Comparison of ENCODE assay signal across 8 mouse cellular contexts in genomic region chr2:91258054-91258453, GRCm38 (mm10). TPM values are rescaled to one million over a fixed set of nuclear protein-coding genes. Genes with fewer than 3 reads are reported as not detected.
DNase-seq lines count a peak whose midpoint lies in the region; ATAC-seq and TF ChIP-seq lines count a peak whose summit lies in the region.

No protein-coding gene starts in this region.

- H3K4me1 ChIP-seq in neural tube, embryonic 11.5 days (ENCODE audit: control insufficient read depth, insufficient read depth, low read length) = peaks cover 16% of the 10 kb centered on the region
- H3K4me1 ChIP-seq in intestine, embryonic 14.5 days (replicated peaks; ENCODE audit: control insufficient read depth, insufficient read depth, low read length) = peaks cover 17% of the 10 kb centered on the region

- H3K79me2 ChIP-seq in myocyte (ENCODE audit: control insufficient read depth, insufficient read depth) = peaks cover 15% of the 10 kb centered on the region

- peak overlapping the region; percentile 64 for H3K9ac ChIP-seq in neural tube, embryonic 11.5 days (ENCODE audit: low read length)
- H3K9ac ChIP-seq in intestine, embryonic 14.5 days (ENCODE audit: low read length) = peak overlapping the region; percentile 49

- TF ChIP-seq POLR2A in myocyte (IDR thresholded peaks at IDR 0.05; ENCODE audit: insufficient read length, low read depth) = no peak

- H3K27ac ChIP-seq in neural tube, embryonic 11.5 days (ENCODE audit: low read depth, low read length) = no peak overlapping the region
- no peak overlapping the region for H3K27ac ChIP-seq in intestine, embryonic 14.5 days (ENCODE audit: low read depth)

- intact Hi-C loops in gastrocnemius, postnatal 14 days (cut with DNase I; ENCODE audit: low total_unique reads) = no loop called here
- intact Hi-C loops in gastrocnemius, postnatal 36 days (cut with DNase I) = loop anchor here (2.0 kb wide), 1 partner anchor 21 kb away; the partner anchor contains the start of gene Ddb2

- H3K4me3 ChIP-seq in neural tube, embryonic 11.5 days (ENCODE audit: low read depth, low read length) = peak overlapping the region; percentile 63; the same call in 1 of the 2 replicates
- H3K4me3 ChIP-seq in intestine, embryonic 14.5 days (ENCODE audit: low read depth, low read length) = peak overlapping the region; percentile 63
- H3K4me3 ChIP-seq in myocyte = peak overlapping the region; percentile 89

- peaks cover 5% of the 10 kb centered on the region; the same call in 1 of the 2 replicates for H3K27me3 ChIP-seq in neural tube, embryonic 11.5 days (ENCODE audit: control insufficient read depth, insufficient read depth, low read length)
- peaks cover 21% of the 10 kb centered on the region for H3K27me3 ChIP-seq in intestine, embryonic 14.5 days (replicated peaks; ENCODE audit: control insufficient read depth, insufficient read depth, low read length)
- no peaks in the 10 kb centered on the region for H3K27me3 ChIP-seq in myocyte (ENCODE audit: control insufficient read depth, insufficient read depth, insufficient read length)

- H3K9me3 ChIP-seq in neural tube, embryonic 11.5 days (ENCODE audit: control insufficient read depth, low read length) = no peaks in the 10 kb centered on the region
- H3K9me3 ChIP-seq in intestine, embryonic 14.5 days (ENCODE audit: control insufficient read depth, low read length) = no peaks in the 10 kb centered on the region

- peak overlapping the region; percentile 42 for H3ac ChIP-seq in myocyte (ENCODE audit: control insufficient read depth, insufficient read length)

- DNase-seq in gastrocnemius, postnatal 14 days = peak; percentile 43
- no peak for DNase-seq in gastrocnemius, postnatal 36 days
- DNase-seq in neural tube, embryonic 11.5 days (ENCODE audit: low spot score) = no peak
- no peak for DNase-seq in neural tube, embryonic 10.5 days (ENCODE audit: extremely low spot score, low spot score)
- no peak for DNase-seq in intestine, embryonic 14.5 days (ENCODE audit: low spot score)
- no peak for DNase-seq in c-Kit-positive CD71-positive TER-119-positive erythroid progenitor cells, embryonic 14.5 days (ENCODE audit: low spot score)
- DNase-seq in lung, postnatal 25 days (ENCODE audit: low spot score) = no peak

- H3K4me2 ChIP-seq in neural tube, embryonic 11.5 days (ENCODE audit: low read depth) = peak overlapping the region; percentile 99
- peak overlapping the region; percentile 89 for H3K4me2 ChIP-seq in intestine, embryonic 14.5 days (ENCODE audit: low read length)
- peak overlapping the region; percentile 90 for H3K4me2 ChIP-seq in myocyte (ENCODE audit: low read depth)

- no peak for ATAC-seq in neural tube, embryonic 11.5 days (ENCODE audit: insufficient read depth, low FRiP score, low TSS enrichment)
- ATAC-seq in intestine, embryonic 14.5 days (replicated peaks; ENCODE audit: low FRiP score, low TSS enrichment, low read depth) = no peak

- 74% methylated on average over 5 of the region's 5 CpGs for WGBS in neural tube, embryonic 11.5 days
- 62% methylated on average over 5 of the region's 5 CpGs for WGBS in intestine, embryonic 14.5 days

- no peaks in the 10 kb centered on the region; the same call in 1 of the 2 replicates for H3K36me3 ChIP-seq in neural tube, embryonic 11.5 days (ENCODE audit: control insufficient read depth, insufficient read depth, low read length)
- H3K36me3 ChIP-seq in intestine, embryonic 14.5 days (ENCODE audit: control insufficient read depth, insufficient read depth, low read length) = peaks cover 12% of the 10 kb centered on the region
- peaks cover 5% of the 10 kb centered on the region for H3K36me3 ChIP-seq in myocyte (ENCODE audit: control insufficient read depth, insufficient read depth)

TF ChIP-seq in myocyte, 11 proteins besides CTCF, POLR2A, EP300 and RAD21:
- TF ChIP-seq CEBPB (IDR thresholded peaks at IDR 0.05; ENCODE audit: insufficient read depth, poor library complexity, severe bottlenecking) (no peak), MAX (IDR thresholded peaks at IDR 0.05; ENCODE audit: low read depth) (no peak), USF1 (IDR thresholded peaks at IDR 0.05; ENCODE audit: low read depth) (no peak), MYOG (IDR thresholded peaks at IDR 0.05; ENCODE audit: control insufficient read depth in 1 of 3, insufficient read depth in 1 of 3, insufficient read length in 2 of 3, low read depth in 2 of 3) (no peak), MYOD1 (IDR thresholded peaks at IDR 0.05; ENCODE audit: control insufficient read depth in 1 of 3, insufficient read length in 2 of 3, low read depth in 2 of 3) (no peak), TCF3 (IDR thresholded peaks at IDR 0.05; ENCODE audit: insufficient read length, low read depth) (no peak)

RNA-seq across cellular contexts. Expression of gene Pacsin3, which starts 2.3 kb away (rescaled TPM):
- total RNA-seq in gastrocnemius, postnatal 14 days (2021) = 100 to 1,000 TPM; 282 to 292 TPM
- 100 to 1,000 TPM; 333 to 372 TPM for total RNA-seq in gastrocnemius, postnatal 36 days (2021)
- polyA plus RNA-seq in neural tube, embryonic 11.5 days (2014; fragmentation: Nextera tagmentation; extraction: Ambion mirVana) = 21.2 and 24.0 TPM in 2 replicates
- 25.1 and 25.5 TPM in 2 replicates for polyA plus RNA-seq in intestine, embryonic 14.5 days (2014; fragmentation: Nextera tagmentation; extraction: Ambion mirVana)
- 141 TPM for polyA plus RNA-seq in myocyte (2012; fragmentation: generic; extraction: Trizol)

RNA-seq across cellular contexts. Expression of gene Arfgap2, which starts 6.7 kb away (rescaled TPM):
- 100 to 1,000 TPM in 1 of 2 experiments, 10 to 100 TPM in 1; 74.4 to 104 TPM for total RNA-seq in gastrocnemius, postnatal 14 days (2021)
- total RNA-seq in gastrocnemius, postnatal 36 days (2021) = 100 to 1,000 TPM; 131 to 132 TPM
- 86.5 and 94.6 TPM in 2 replicates for polyA plus RNA-seq in neural tube, embryonic 11.5 days (2014; fragmentation: Nextera tagmentation; extraction: Ambion mirVana)
- 72.4 and 73.8 TPM in 2 replicates for polyA plus RNA-seq in intestine, embryonic 14.5 days (2014; fragmentation: Nextera tagmentation; extraction: Ambion mirVana)
- 60.4 TPM for polyA plus RNA-seq in myocyte (2012; fragmentation: generic; extraction: Trizol)

RNA-seq across cellular contexts. Expression of gene Ddb2, which starts 21.3 kb away (rescaled TPM):
- total RNA-seq in gastrocnemius, postnatal 14 days (2021) = 1 to 10 TPM; 3.1 to 4.1 TPM
- total RNA-seq in gastrocnemius, postnatal 36 days (2021) = 1 to 10 TPM; 2.1 to 2.6 TPM
- polyA plus RNA-seq in neural tube, embryonic 11.5 days (2014; fragmentation: Nextera tagmentation; extraction: Ambion mirVana) = 5.8 and 6.8 TPM in 2 replicates
- polyA plus RNA-seq in intestine, embryonic 14.5 days (2014; fragmentation: Nextera tagmentation; extraction: Ambion mirVana) = 16.3 and 22.2 TPM in 2 replicates
- 2.0 TPM for polyA plus RNA-seq in myocyte (2012; fragmentation: generic; extraction: Trizol)

RNA-seq across cellular contexts. Expression of gene Acp2, which starts 55.4 kb away (rescaled TPM):
- 10 to 100 TPM; 11.6 to 12.5 TPM for total RNA-seq in gastrocnemius, postnatal 14 days (2021)
- 10 to 100 TPM; 13.0 to 14.3 TPM for total RNA-seq in gastrocnemius, postnatal 36 days (2021)
- polyA plus RNA-seq in neural tube, embryonic 11.5 days (2014; fragmentation: Nextera tagmentation; extraction: Ambion mirVana) = 37.5 and 38.3 TPM in 2 replicates
- polyA plus RNA-seq in intestine, embryonic 14.5 days (2014; fragmentation: Nextera tagmentation; extraction: Ambion mirVana) = 26.1 and 31.9 TPM in 2 replicates
- polyA plus RNA-seq in myocyte (2012; fragmentation: generic; extraction: Trizol) = 16.9 TPM

RNA-seq across cellular contexts. Expression of gene Nr1h3, which starts 55.4 kb away (rescaled TPM):
- total RNA-seq in gastrocnemius, postnatal 14 days (2021) = 1 to 10 TPM; 5.1 to 9.1 TPM
- 10 to 100 TPM; 17.3 to 19.1 TPM for total RNA-seq in gastrocnemius, postnatal 36 days (2021)
- 1.1 and 1.3 TPM in 2 replicates for polyA plus RNA-seq in neural tube, embryonic 11.5 days (2014; fragmentation: Nextera tagmentation; extraction: Ambion mirVana)
- polyA plus RNA-seq in intestine, embryonic 14.5 days (2014; fragmentation: Nextera tagmentation; extraction: Ambion mirVana) = 4.2 and 4.9 TPM in 2 replicates
- polyA plus RNA-seq in myocyte (2012; fragmentation: generic; extraction: Trizol) = 0.53 TPM
